Mouse (Mus musculus) ovary, postnatal 36 days (tissue): ENCODE measurements around the gene Ndufa1.
"Not testable (repeated sequence)": the region's sequence is repeated elsewhere in the genome, so short reads cannot be mapped to it uniquely, and the experiment has no call there.

Experiments
- DNase-seq: peaks from one replicate; pipeline ENCODE4 v3.0.0; 2022; ENCODE audit warnings: low spot score, mixed read lengths

Gene Ndufa1

DNA sequence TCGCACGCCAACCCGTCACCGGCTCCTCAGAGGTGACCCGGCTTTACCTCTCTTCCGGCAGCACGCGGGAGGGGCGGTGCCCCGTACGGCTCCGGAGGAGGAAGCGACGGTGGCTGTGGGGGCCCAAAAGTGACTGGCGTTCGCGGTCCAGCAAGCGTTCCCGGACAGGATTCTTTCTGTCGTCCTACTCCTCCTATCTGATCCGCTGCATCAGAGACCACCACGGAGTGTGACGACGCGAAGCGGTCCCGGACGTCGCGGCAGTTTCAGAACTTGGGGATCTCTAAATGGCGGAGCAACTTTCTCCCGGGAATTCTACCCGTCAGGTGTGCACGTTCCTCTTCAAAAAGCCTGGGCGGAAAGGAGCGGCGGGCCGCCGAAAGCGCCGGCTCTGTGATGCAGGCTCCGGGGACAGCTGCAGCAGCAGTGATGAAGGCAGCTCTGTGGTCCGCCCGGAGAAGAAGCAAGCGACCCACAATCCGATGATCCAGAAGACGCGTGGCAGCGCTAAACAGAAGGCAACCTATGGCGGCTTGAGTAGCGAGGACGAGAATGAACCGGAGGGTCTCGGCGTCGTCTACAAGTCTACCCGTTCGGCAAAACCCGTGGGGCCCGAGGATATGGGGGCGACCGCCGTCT lies at the start of gene Ndufa1, which contains the start of gene Rnf113a1:
Gene Ndufa1 (minus strand): TSS at position 59 of the 639 bp plus-strand sequence.
Gene Rnf113a1 (plus strand): TSS at position 141 of the 639 bp plus-strand sequence.
- peak; percentile 80 for DNase-seq

DNA sequence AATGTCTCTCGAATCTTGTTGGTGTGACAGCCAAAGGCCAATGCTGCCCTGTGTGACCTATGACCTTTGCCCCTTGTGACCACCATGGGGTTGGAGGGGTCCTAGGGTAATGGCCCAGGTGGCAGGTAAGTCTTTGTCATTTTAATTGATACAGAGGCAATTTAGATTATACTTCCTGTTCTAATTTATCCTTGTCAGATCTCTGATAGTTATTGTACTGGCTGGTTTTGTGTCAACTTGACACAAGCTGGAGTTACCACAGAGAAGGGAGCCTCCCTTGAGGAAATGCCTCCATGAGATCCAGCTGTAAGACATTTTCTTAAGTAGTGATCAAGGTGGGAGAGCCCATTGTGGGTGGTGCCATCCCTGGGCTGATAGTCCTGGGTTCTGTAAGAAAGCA lies 31.2 kb upstream of the Ndufa1 start, which contains the start of gene Rhox1:
Gene Rhox1 (minus strand): TSS at position 101 of the 400 bp plus-strand sequence.
- not testable (repeated sequence) for DNase-seq

DNA sequence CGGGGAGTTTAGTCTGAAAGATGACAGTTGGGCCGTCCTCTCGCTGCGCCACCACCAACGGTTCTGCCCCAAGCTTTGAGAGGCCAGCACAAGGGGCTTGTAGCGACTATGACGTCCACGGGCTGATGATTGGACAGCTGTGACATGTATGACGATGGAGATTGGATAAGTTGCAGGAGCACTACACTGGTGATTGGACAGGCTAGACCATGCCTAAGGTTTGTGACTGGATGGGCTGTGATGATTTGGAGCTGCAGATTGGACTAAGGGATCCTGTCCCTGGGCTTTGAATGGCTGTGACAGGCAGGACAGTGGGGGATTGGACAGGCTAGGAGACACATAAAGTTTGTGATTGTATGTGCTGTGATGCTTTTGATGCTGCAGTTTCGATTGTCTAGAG lies 20.0 kb upstream of the Ndufa1 start, which contains the start of gene Gm9:
Gene Gm9 (minus strand): TSS at position 101 of the 400 bp plus-strand sequence.
- no peak for DNase-seq

DNA sequence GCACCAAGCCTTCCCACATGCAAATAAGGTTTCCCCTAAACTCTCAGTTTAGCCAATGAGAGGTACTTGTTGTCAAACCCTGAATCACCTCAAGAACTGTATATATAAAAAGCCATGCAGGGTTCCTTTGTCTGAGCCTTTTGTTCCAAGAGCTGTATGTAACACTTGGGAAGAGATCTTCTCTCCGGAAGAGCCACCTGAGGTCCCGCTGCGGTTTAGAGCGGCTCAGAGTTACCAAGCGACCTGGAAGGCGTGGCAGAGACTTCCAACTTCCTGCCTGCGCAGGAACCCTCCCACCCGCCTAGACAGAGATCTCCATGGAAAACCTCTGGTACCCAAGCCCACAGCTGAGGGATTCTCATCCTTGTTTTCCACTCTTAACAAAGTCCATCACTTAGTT lies 7.7 kb upstream of the Ndufa1 start:
- DNase-seq: no peak

DNA sequence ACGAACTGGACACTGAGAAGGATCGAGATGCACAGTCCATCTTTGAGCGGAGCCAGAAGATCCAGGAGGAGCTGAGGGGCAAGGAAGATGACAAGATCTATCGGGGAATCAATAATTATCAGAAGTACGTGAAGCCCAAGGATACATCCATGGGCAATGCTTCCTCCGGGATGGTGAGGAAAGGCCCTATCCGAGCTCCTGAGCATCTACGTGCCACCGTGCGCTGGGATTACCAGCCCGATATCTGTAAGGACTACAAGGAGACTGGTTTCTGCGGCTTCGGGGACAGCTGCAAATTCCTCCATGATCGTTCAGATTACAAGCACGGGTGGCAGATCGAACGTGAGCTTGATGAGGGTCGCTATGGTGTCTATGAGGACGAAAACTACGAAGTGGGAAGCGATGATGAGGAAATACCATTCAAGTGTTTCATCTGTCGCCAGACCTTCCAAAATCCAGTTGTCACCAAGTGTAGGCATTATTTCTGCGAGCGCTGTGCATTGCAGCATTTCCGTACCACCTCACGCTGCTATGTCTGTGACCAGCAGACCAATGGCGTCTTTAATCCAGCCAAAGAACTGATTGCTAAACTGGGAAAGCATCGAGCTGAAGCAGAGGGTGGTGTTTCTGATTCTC lies 899 bp upstream of the Ndufa1 start:
- DNase-seq: no peak

DNA sequence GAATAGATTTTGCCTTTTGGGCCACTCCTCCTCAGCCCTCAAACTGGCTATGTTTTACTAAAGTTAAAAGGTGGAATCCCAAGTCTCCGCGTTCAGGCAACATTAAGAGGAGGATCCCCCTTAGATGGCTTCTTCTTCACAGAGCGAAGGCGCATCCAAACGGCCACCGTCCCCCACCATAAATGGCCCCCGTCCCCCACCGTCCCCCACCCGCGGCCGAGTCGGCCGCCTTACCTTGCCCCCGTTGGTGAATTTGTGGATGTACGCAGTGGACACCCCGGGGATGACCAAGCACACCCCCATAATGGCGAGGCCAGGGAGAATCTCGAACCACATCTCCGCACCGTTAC lies 233 bp downstream of the Ndufa1 start:
- DNase-seq: no peak

DNA sequence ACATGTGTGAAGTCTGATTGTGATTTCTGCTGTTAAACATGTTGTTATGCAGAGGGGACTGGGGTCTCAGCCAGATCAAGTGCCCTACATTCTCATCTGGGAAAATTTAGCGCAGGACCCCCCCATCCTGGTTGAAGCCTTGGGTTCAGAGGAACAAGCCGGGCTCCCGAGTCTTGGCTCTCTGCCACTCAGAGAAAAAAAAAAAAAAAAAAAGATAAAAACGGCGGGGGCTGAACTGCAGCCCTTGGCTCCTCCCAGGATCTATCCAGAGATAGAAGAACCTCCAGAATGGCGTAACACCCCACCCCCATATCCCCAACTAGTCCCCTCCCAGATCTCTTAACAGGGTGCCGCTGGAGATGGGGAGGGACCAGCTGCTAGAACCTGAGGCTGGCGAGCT lies 6.6 kb downstream of the Ndufa1 start:
- DNase-seq: not testable (repeated sequence)

DNA sequence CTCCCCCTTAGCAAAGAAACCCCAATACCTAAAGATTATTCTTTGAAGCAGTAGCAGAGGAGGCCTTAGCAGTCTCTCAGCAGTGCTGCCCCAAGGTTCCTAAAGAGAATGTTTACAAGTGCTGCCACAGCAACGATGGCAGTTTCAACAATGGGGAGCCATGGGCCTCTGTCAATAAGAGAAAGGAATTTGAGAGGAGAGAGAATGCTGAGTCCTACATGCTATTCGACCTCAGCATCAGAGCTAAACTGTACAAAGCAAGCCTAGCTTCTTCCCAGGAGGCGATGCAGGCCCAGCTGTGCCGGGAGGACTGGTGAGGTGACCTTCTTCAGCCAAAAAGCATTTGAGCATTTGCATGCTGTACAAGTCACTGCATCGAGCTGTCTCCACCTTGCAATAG lies 22.2 kb downstream of the Ndufa1 start, which contains the start of gene Akap14:
Gene Akap14 (minus strand): TSS at position 101 of the 400 bp plus-strand sequence.
- DNase-seq: no peak

DNA sequence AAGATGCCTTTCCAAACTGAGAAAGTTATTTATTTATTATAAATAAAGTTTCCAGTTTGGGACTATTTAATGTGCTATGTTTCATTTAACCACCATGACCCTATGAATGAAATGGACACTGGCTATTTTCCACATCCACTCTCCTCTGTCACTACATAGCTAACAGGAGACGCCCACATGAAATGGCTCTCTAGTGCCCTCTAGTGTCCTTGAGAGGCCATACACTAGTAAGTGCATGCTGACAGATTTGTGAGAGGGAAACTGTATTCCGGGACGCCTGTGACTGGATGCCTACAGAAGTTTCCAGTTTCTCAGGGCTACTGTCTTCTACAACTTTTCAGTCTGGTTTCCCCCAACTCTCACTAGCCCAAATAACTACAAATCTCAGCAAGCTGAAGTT lies 23.9 kb downstream of the Ndufa1 start:
- no peak for DNase-seq

DNA sequence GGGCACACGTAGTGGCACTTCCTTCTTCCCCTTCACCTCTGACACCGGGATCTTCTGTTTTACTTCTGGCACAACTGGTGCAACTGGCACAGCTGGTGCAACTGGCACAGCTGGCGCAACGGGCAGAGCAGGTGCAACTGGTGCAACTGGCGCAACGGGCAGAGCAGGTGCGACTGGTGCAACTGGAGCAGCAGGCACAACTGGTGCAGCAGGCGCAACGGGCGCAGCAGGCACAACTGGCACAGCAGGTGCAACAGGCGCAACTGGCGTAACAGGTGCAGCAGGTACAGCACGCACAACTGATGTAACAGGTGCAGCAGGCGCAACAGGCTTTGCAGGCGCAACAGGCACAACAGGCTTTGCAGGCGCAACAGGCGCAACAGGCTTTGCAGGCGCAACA lies 27.8 kb downstream of the Ndufa1 start:
- no peak for DNase-seq

DNA sequence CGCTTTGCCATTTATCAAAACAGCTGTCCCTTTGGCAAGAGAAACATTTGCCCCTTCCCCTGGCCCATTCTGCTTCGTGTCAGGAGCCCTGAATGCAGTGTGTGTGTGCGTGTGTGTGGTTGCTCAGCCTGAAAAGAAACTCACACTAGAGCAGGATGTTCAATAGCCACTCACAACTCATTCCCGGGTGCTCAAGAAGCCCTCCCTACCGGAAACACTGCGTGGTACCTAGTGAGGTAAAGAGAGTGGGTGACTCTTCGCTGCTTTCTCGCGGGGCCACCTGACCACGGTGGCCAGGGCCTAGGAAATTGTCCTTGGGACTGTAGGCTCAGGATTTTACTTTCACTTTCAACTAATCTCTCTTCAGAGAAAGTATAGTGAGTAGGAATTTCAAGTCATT lies 29.8 kb downstream of the Ndufa1 start:
- no peak for DNase-seq

DNA sequence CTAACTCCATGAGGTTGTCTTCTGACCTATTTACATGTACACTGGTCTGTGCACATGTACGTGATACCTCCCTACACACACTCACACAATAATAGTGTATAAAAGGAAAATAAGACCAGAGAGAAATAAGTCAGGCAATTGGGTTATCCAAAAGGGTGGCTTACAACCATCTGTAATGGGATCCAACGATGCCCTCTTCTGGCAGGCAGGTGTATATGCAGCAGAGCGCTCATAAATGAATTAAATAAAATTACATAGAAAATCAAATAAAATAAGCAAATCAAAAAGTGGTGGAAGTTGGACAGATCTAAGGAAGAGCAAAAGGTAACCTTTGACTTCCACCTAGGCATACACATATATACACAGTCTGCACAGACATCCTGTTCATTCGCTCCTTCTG lies 33.1 kb downstream of the Ndufa1 start:
- DNase-seq: no peak

DNA sequence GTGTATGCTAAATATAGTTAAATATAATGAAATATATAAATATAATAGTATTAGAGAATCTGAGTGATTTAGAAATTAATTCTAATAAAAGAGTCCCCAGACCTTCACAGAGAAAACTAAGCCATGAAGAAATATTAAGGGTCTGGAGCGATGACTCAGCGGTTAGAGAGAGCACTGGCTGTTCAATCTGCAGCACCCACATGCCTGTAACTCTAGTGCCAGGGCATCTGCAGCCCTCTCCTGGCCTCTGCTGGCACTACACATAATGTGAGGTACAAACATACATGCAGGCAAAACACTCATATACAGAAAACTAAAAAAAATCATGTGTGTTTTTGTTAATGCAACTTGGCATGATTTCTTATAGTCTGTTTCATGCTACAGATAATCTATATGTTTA lies 46.0 kb downstream of the Ndufa1 start:
- no peak for DNase-seq

DNA sequence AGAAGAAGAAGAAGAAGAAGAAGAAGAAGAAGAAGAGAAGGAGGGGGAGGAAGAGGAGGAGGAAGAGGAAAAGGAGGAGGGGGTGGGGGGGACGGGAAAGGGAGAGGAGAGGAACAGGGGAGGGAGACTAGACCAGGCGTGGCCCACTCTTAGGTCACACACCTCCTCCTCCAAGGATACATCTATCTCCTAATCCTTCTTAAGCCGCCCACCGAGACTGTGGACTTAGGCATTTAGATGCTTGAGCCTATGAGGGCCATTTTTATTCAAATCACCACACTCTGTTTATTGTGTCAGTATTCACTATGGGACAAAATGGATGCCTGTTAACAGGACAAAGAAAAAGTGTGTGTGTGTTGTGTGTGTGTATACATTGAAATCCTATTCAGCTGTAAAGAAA lies 46.5 kb downstream of the Ndufa1 start:
- not testable (repeated sequence) for DNase-seq

DNA sequence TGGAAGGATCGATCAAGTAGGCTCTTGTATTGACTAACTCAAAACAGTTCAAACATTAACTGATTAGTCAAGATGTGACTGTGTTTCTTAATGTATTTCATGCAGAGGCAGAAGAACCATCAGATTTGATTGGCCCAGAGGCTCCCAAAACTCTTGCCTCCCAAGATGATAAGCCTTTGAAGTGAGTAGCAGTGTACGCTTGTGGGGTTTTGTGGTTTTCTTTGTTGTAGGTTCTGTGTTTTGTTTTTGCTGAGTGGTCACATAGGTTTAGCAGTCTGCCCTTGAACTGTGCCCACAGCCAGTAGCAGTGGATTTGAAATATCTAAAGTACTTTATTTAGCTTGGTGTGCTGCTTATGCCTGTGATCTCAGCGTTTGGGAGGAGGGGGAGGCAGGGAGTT lies 49.2 kb downstream of the Ndufa1 start:
- DNase-seq: no peak
